Mouse (Mus musculus): ENCODE measurements at regions not wholly inside any gene's neighbourhood (a gene's known extent, or its start where the extent isn't known, plus 50 kb on each side); places are given as distances from the start of the nearest gene placed in this dataset.

DNA sequence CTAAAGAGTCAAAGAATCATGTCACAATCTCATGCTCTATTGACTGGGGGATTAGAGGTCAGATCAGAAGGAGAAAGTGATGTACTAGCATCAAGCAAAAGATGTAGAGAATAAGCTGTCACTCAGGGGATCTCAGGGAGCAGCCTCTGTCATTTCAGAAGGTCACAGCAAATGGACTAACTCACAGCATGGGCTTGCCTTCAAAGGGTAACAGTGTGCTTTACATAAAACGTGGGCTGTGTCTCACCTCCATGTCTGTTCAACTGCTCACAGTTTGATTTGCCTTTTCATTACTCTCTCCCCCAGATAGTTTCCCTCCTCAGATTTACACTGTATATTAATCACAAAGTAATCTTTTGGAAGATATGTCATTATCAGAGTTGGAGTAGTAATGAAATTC lies 527.4 kb upstream of the Tyrp1 start:
- DNase-seq: peak; percentile 0

- DNase-seq: no peak
Measured at GRCm38 (mm10) chr4:80310620-80311019, 523.3 kb upstream of the Tyrp1 start.

DNA sequence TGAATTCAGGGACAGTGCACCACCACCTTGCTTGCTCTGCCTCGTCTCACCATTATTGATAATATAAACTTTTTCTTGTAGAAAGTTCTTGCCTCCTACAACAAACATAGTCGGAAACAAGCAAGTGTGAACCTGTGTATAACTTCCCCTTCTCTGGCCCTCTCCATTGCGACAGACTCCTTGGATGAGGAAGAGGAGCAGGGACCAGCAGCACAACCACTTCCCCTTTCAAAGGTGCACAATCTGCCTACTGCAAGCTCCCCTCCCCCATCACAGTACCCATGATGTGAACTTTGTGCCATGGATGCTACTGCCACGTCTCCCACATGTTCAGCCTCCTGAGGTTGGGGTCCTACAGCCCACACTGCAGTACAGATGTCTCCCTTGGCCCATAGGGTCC lies 522.8 kb upstream of the Tyrp1 start:
- no peak for DNase-seq

All from retina, postnatal 1 day (tissue).